Mouse (Mus musculus): ENCODE measurements around the gene Itgbl1. TPM values are rescaled to one million over a fixed set of nuclear protein-coding genes. Genes with fewer than 3 reads are reported as not detected.
"Not testable (repeated sequence)": the region's sequence is repeated elsewhere in the genome, so short reads cannot be mapped to it uniquely, and the experiment has no call there.

Gene Itgbl1
- total RNA-seq (2021), result 10 to 100 TPM; 14.8 to 17.4 TPM
- long read RNA-seq, experiment 1, full-length matches to known transcripts, result 5 of 12 reads
- long read RNA-seq, experiment 1, partial matches to known transcripts, result 2 of 12 reads
- long read RNA-seq, experiment 1, other reads (novel, unspliced or antisense), result 5 of 12 reads
- long read RNA-seq, experiment 2, full-length matches to known transcripts, result 6 of 12 reads
- long read RNA-seq, experiment 2, partial matches to known transcripts, result 2 of 12 reads
- long read RNA-seq, experiment 2, other reads (novel, unspliced or antisense), result 4 of 12 reads

- DNase-seq (ENCODE audit: low spot score in 2 of 2), result peak; percentile 55 to 61
These were observed at the start of gene Itgbl1 for GRCm38 (mm10) chr14:123659921-123660385. TSS of gene Itgbl1 (plus strand) at chr14:123659971.

- DNase-seq (ENCODE audit: low spot score in 2 of 2), result no peak
These were observed 36.8 kb upstream of the Itgbl1 start for GRCm38 (mm10) chr14:123622969-123623368.

DNA sequence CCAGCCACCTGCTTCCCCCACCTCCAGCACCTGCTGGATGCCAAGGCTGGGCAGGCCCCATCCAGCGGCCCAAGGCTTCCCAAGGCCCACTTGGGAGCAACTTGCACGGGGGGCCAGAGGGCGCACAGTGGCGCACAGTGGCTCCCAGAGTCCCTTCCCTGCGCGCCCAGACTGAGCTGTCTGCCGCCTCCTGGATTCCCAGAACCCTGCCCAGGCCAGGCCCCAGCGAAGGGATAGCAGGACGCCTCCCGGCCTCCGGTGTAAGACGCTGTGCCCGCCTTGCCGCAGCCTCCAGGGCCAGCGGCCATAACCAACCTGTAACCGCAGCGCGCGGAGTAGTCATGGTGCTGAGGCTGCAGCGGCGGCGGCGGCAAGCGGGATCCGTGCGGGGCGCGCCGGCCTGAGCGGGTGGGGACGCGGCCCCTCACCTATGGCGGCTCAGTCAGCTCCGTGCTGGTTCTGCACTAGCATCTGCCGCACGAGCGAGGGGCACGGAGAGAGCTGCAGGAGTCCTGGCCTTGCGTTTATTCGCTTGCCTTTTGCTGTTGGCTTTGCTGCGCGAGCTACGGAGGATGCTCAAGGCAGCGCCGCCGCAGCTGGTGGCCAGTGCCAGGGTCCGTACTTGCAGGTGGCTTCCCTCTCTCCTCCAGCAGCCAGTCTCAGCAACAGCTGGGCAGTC lies 33.1 kb upstream of the Itgbl1 start, which contains the start of gene Nalcn:
Gene Nalcn (minus strand): TSS at position 644 of the 679 bp plus-strand sequence.
- peak; percentile 44 to 71 for DNase-seq (ENCODE audit: low spot score in 2 of 2)

DNA sequence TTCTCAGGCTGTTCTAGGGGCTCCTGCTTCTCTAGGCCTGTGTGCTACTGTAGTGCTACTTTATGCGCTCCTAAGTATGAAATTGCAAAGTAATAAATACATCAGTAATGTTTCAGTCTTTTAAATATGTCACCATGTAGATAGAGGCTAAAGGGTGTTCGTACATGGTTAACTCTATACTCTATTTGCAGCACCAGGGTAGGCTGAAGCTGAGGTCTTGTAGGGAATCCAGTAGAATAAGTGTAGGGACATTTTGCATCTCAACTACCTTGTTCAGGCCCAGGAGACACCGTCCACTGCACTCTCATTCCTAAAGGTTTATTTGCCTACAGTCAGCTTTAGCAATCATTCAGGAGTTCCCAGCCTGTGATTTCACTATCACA lies 32.6 kb upstream of the Itgbl1 start:
- DNase-seq (ENCODE audit: low spot score in 2 of 2), result peak in 1 of 2 experiments; percentile 10

GRCm38 (mm10) chr14:123661091-123661491 lies 1.3 kb downstream of the Itgbl1 start:
- peak in 1 of 2 experiments; percentile 14 for DNase-seq (ENCODE audit: low spot score in 2 of 2)

DNA sequence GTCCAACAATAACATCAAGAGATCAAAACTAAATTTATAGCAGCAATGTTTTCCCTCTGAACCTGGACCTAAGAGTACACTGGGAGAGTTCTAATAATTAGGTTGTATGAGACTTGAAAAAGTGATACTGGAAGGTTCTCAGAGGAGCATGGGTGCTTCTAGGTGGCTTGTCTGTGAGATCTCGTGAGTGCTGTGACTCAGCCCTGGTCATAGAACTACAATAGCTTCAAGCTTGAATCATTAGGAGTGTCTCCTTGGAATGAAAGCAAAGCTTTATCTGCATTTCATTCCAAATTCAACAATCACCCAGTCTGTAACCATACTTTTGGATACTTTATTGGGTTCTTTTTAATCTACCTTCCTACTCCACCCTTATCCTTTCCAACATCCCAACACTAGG lies 2.6 kb downstream of the Itgbl1 start:
- DNase-seq (ENCODE audit: low spot score in 2 of 2), result no peak

DNA sequence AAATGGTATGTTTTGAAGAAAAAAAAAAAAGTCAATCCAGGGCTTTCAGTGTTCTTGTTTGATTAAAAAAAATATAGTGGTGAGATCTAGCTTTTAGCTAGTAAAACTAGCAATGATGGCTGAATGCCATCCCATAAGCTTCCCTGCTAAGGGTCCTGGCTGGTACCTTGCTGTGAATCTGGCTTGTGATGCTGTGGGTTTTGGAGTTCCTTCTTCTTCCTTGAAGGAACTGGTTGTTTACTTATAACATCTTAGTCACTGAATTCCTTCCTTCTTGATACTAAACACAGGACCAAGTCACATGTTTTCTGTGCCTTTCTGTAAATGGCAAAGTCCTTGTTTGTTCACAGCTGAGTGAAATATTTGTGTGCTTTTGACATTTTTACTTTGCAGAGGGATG lies 3.4 kb downstream of the Itgbl1 start:
- no peak for DNase-seq (ENCODE audit: low spot score in 2 of 2)

- no peak for DNase-seq (ENCODE audit: low spot score in 2 of 2)
These were observed 4.7 kb downstream of the Itgbl1 start for GRCm38 (mm10) chr14:123664451-123664850.

DNA sequence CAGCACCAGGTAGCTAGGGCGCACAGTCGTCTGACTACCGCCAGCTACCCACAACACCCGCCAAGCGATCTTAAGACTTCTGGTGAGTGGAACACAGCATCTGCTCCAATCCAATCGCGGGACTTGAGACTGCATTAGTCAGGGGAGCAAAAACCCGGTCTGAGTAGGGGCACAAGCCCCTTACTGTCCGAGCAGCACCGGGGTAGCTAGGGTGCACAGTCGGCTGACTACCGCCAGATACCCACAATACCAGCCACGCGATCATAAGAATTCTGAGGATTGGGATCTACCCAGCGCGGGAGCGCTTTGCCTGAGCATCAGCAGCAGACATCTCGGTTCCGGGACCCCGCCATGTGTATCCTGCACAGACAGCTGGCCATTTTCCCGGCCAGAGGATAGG lies 11.3 kb downstream of the Itgbl1 start:
- not testable (repeated sequence) for DNase-seq (ENCODE audit: low spot score in 2 of 2)

DNA sequence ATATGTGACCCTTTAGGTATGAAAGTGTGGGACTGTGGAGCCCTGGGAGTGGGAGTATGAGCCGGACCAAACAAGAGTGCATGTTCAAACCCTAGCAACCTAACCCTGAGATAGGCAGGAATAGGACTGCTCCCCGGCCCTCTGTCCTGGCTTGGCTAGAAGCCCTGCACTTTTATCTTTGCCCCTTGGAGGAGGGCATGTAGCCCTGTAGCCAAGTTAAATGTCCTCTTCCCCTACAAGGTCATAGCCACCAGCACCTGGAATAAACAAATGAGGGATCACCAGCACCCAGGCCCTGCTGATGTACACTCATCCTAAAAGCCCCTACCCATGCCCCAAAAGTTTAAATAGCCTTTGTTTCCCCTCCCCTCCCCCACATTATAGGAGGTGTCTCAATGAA lies 18.3 kb downstream of the Itgbl1 start:
- DNase-seq (ENCODE audit: low spot score in 2 of 2), result no peak

DNA sequence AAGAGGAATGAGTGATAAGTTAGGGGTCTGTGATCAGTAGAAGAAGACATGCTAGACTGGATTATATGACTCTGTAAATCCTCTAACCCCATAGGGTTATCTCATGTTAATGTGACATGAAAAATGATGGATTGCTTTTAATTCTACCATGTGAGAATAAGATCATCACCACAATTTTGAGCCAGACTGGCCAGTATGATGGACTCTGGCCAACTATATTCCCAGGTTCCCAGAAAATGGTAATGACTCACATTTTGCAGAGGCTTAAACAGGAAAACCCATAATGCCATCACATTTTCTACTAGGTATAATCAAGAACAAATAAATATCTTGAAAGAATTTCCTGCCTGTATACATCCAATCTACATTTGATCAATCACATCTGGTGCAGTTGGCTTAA lies 55.0 kb downstream of the Itgbl1 start:
- no peak for DNase-seq (ENCODE audit: low spot score in 2 of 2)

- no peak for DNase-seq (ENCODE audit: low spot score in 2 of 2)
These were observed 82.3 kb downstream of the Itgbl1 start for GRCm38 (mm10) chr14:123742055-123742454.

DNA sequence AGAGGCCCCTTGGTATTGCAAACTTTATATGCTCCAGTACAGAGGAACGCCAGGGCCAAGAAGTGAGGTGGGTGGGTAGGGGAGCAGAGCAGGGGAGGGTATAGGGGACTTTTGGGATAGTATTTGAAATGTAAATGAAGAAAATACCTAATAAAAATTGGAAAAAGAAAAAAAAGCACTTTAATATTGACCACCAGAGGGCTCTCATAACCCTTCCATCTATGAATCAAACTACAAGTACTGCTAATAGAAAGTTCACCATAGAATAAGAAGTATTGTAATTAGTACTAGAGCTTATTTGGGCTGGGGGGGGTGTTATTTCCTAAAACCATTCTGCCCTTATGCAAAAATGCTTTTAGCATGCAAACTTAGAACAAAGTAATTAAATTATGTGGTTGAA lies 91.2 kb downstream of the Itgbl1 start:
- no peak for DNase-seq (ENCODE audit: low spot score in 2 of 2)

DNA sequence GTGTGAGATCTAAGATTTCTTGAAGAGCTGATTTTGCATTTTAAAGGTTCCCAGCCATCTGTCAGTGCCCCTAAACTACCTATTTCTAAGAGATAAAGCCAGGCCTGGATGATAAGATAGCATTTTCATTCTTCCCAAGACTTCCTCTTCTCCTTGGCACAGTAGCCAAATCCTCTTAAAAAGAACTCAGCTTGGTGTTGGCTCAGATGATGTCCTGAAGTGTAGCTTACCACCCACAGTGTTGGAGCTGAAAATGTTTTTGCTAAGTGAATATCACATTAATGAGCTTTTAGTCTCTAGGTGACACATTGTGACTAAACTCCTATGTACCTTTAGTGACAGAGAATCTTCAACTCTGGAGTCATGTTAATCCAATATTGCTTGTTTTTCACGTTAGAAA lies 99.8 kb downstream of the Itgbl1 start:
- peak in 1 of 2 experiments; percentile 12 for DNase-seq (ENCODE audit: low spot score in 2 of 2)

GRCm38 (mm10) chr14:123760079-123760478 lies 100.3 kb downstream of the Itgbl1 start:
- peak; percentile 23 to 63 for DNase-seq (ENCODE audit: low spot score in 2 of 2)

- DNase-seq (ENCODE audit: low spot score in 2 of 2), result no peak
These were observed 142.0 kb downstream of the Itgbl1 start for GRCm38 (mm10) chr14:123801744-123802143.

- peak in 1 of 2 experiments; percentile 2 for DNase-seq (ENCODE audit: low spot score in 2 of 2)
These were observed 177.9 kb downstream of the Itgbl1 start for GRCm38 (mm10) chr14:123837662-123838061.

DNA sequence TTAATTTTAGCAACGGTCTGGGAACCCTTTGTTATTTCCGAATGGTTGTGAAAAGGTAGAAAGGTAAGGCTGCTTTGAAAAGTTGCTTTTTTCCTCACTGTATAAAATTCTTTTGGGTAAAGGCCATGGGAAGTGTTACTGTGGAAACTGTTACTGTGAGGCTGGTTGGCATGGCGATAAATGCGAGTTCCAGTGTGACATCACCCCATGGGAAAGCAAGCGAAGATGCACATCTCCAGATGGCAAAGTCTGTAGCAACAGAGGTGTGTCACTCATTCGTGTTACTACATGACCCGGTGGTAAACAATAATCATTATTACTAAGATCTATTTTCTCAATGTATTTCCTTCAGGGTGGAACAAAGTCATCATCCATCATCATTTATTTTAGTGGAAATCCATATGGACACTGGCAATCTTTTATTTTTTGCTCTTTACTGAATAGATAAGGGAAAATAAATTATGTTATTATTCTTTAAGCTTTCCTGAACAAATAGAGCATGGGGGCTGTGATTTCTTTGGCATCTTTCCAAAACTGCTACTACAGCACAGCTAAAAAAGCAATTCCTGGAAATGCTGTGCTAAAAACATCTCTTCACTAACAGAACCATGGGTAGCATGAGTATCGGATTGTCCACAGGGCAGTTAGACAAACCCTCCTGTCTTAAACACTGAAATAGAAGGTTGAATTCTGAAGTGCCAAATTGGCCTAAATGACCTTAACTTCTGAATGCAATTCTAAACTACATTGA lies 184.1 kb downstream of the Itgbl1 start:
- DNase-seq (ENCODE audit: low spot score in 2 of 2), result peak; percentile 30 to 67

- no peak for DNase-seq (ENCODE audit: low spot score in 2 of 2)
These were observed 204.8 kb downstream of the Itgbl1 start for GRCm38 (mm10) chr14:123864531-123864930.

DNA sequence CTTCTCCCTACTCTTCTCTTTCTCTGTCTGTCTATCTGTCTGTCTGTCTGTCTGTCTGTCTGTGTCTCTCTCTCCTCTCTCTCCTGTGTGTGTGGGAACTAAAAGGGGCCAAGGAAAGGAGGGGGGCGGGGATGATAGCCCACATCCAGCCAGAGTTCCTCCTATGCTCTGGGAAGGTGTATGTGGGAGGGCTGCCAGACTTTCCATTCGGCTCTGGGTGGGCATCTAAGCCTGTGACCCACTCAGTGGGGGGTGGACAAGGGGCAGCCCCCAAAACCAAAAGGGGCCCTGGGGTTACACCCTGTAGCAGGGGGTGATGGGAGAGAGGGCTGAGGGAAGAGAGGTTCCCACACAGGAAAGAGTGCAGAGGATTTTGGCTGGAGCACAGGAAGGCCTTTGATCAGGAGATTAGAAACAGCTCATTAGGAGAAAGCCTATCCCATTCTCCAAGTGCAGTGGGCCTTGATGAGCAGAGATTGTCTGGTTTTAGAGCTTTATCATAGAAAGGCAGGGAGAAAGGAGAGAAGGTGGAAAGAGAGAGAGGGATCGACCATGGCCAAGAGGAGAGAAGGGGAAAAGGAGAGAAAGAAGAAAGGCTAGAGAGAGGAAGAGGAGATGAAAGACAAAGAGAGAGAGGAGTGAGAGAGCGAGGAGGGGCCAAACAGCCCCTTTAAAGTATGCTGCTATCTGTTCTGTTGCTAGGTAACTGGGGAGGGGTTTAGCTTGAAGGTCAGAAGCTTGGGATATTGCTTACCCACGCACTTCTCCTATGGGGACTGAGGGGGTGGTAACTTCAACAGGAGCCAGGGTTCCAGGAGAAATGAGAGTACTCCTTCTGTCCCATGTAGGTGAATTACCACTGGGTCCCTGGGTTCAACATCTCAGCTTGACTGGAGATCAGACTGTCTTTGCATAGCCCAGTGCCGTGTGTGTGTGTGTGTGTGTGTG lies 206.3 kb downstream of the Itgbl1 start:
- DNase-seq (ENCODE audit: low spot score in 2 of 2), result no peak

DNA sequence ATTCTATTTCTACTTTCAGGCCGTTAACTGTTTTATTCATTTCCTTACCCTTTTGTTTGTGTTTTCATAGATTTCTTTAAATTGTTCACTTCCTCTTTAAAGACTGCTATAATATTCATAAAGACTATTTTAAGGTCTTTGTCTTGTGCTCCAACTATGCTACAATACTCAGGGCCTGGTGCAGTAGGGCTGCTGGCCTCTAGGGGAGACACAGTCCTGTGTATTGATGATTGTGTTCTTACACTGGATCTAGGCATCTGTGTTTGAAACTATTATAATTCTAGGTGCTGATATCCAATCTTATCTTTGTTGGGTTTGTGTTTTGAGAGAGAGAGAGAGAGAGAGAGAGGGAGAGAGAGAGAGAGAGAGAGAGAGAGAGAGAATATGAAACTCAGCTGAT lies 268.1 kb downstream of the Itgbl1 start:
- DNase-seq (ENCODE audit: low spot score in 2 of 2), result no peak

Data from layer of hippocampus, postnatal 14 days (tissue).